Mouse (Mus musculus): ENCODE data around the gene Zswim1. TPM values are rescaled to one million over a fixed set of nuclear protein-coding genes. Genes with fewer than 3 reads are reported as not detected.
"Not testable (repeated sequence)": the region's sequence is repeated elsewhere in the genome, so short reads cannot be mapped to it uniquely, and the experiment has no call there.

Zswim1 gene
- polyA plus RNA-seq, 1 experiment from 2014 or later = 24.3 TPM

DNA sequence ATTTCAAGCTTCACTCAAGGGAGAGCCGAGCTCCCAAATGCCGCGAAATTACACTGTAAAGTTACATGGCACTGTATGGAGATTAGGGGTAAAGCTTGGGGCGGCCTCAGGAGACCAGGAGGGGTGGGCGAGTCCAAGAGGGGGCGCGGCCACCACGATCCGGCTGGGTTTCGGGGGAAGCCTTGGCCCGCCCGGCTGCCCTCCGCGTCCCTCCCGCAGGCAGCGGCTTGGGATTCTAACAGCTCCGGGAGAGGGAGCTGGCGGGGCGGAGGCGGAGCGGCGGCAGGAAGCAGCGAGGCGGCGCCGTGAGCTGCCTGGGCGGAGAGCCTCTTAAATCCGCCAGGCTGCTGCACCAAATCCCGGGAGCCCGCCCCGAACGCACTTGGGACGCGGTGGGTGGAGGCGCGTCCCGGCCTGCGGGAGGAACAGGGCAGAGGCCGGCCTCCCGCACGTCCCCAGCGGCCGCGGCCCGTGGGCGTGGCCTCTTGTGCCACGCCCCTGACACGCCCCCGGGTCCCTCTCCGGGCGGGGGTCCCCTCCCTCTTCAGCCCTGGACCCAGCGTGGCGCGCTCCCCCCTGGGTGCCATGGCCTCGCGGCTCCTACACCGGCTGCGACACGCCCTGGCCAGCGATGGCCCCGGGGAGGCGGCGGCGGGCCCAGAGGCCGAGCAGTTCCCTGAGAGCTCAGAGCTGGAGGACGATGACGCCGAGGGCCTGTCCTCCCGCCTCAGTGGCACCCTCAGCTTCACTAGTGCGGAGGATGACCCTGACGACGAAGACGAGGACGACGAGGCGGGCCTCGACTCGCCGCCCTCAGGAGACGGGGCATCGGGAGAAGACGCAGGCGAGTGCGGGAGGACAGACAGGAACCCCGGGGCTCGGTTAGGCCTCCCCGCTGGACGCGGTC is 36.8 kb upstream of the Zswim1 start, which contains the start of gene Snx21:
Gene Snx21, plus strand, starts transcription at position 343 of the 907 bp plus-strand sequence.
- Histone ChIP-seq H3K36me3 (peaks cover 20% of the 10 kb centered on the region), H3K4me1 (peaks cover 20% of the 10 kb centered on the region), H3K4me3 (peak within 1 kb of the TSS; percentile 73), H3K27ac (peak within 1 kb of the TSS; percentile 83), H3K9me3 (replicated peaks) (no peaks in the 10 kb centered on the region), H3K27me3 (ENCODE audit: low read depth, poor library complexity, severe bottlenecking) (no peaks in the 10 kb centered on the region)
- under 1% methylated on average over 85 of the region's 89 CpGs for WGBS
- peak; percentile 92 for DNase-seq (ENCODE audit: low spot score)

- WGBS = 10% methylated on average over 15 of the region's 15 CpGs
- peak overlapping the region; percentile 83 for H3K27ac ChIP-seq
- H3K9me3 ChIP-seq (replicated peaks) = no peaks in the 10 kb centered on the region
- peaks cover 27% of the 10 kb centered on the region for H3K36me3 ChIP-seq
- H3K4me3 ChIP-seq = peak overlapping the region; percentile 73
- no peaks in the 10 kb centered on the region for H3K27me3 ChIP-seq (ENCODE audit: low read depth, poor library complexity, severe bottlenecking)
- no peak for DNase-seq (ENCODE audit: low spot score)
- H3K4me1 ChIP-seq = peaks cover 20% of the 10 kb centered on the region
Measured at GRCm38 (mm10) chr2:164786388-164786885, 36.0 kb upstream of the Zswim1 start.

- Histone ChIP-seq H3K27ac (no peak overlapping the region), H3K9me3 (replicated peaks) (no peaks in the 10 kb centered on the region), H3K4me1 (peaks cover 20% of the 10 kb centered on the region), H3K4me3 (no peak overlapping the region), H3K27me3 (ENCODE audit: low read depth, poor library complexity, severe bottlenecking) (no peaks in the 10 kb centered on the region), H3K36me3 (peaks cover 33% of the 10 kb centered on the region)
- no peak for DNase-seq (ENCODE audit: low spot score)
- WGBS = 91% methylated on average over 3 of the region's 3 CpGs
Measured at GRCm38 (mm10) chr2:164787032-164787431, 35.5 kb upstream of the Zswim1 start.

DNA sequence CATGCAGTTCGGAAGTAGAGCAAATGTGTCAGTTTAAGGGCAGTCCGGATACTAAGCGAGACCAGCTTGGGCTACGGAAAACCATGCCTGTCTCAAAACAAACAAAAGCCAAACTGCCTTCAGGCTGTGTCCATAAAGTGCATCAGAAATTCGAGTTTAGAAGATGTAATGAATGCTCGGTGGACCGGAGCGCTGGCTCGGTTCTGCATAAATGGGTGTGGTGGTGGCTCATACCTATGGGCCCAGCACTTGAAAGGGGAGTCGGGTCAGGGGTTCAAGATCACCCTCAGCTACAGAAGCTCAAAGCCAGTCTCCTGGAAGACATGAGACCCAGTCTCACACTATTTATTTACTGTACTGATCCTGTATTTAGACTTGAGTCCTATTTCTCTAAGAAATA is 34.7 kb upstream of the Zswim1 start:
- Histone ChIP-seq H3K9me3 (replicated peaks) (no peaks in the 10 kb centered on the region), H3K27ac (no peak overlapping the region), H3K27me3 (ENCODE audit: low read depth, poor library complexity, severe bottlenecking) (no peaks in the 10 kb centered on the region), H3K36me3 (peaks cover 41% of the 10 kb centered on the region), H3K4me1 (peaks cover 20% of the 10 kb centered on the region), H3K4me3 (no peak overlapping the region)
- DNase-seq (ENCODE audit: low spot score) = no peak
- 89% methylated on average over 10 of the region's 10 CpGs for WGBS

DNA sequence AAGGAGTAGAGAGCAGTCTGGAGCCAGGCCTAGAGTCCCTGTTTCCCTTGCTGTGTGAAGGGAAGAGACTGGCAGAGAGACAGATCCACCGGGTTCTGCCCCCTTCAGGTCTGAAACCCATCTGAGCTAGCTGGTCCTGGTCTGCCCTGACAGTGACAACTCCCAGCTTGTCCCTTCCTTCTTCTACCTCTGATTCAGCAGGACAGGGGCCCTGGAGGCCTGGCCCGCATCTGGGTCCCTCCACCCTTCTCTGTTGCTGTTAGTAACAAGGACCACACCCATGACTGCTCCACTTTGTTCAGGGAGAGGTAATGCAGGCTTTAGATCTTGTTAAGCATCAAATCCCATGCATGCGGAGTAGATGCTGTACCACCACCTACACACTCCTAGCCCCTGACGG is 34.1 kb upstream of the Zswim1 start:
- no peaks in the 10 kb centered on the region for H3K27me3 ChIP-seq (ENCODE audit: low read depth, poor library complexity, severe bottlenecking)
- H3K36me3 ChIP-seq = peaks cover 47% of the 10 kb centered on the region
- no peaks in the 10 kb centered on the region for H3K9me3 ChIP-seq (replicated peaks)
- 73% methylated on average over 4 of the region's 4 CpGs for WGBS
- no peak overlapping the region for H3K27ac ChIP-seq
- no peak overlapping the region for H3K4me3 ChIP-seq
- DNase-seq (ENCODE audit: low spot score) = no peak
- H3K4me1 ChIP-seq = peaks cover 20% of the 10 kb centered on the region

- no peak overlapping the region for H3K27ac ChIP-seq
- H3K36me3 ChIP-seq = peaks cover 62% of the 10 kb centered on the region
- H3K9me3 ChIP-seq (replicated peaks) = no peaks in the 10 kb centered on the region
- no peak for DNase-seq (ENCODE audit: low spot score)
- H3K27me3 ChIP-seq (ENCODE audit: low read depth, poor library complexity, severe bottlenecking) = no peaks in the 10 kb centered on the region
- H3K4me3 ChIP-seq = no peak overlapping the region
- H3K4me1 ChIP-seq = peaks cover 13% of the 10 kb centered on the region
- WGBS = 84% methylated on average over 4 of the region's 4 CpGs
Measured at GRCm38 (mm10) chr2:164790451-164790850, 32.0 kb upstream of the Zswim1 start.

- peaks cover 2% of the 10 kb centered on the region; the same call in 1 of the 2 replicates for H3K4me1 ChIP-seq
- H3K9me3 ChIP-seq (replicated peaks) = no peaks in the 10 kb centered on the region
- no peak overlapping the region for H3K27ac ChIP-seq
- 93% methylated on average over 18 of the region's 18 CpGs for WGBS
- no peaks in the 10 kb centered on the region for H3K27me3 ChIP-seq (ENCODE audit: low read depth, poor library complexity, severe bottlenecking)
- no peak for DNase-seq (ENCODE audit: low spot score)
- no peak overlapping the region for H3K4me3 ChIP-seq
- H3K36me3 ChIP-seq = peaks cover 76% of the 10 kb centered on the region
Measured at GRCm38 (mm10) chr2:164791841-164792261, 30.6 kb upstream of the Zswim1 start.

DNA sequence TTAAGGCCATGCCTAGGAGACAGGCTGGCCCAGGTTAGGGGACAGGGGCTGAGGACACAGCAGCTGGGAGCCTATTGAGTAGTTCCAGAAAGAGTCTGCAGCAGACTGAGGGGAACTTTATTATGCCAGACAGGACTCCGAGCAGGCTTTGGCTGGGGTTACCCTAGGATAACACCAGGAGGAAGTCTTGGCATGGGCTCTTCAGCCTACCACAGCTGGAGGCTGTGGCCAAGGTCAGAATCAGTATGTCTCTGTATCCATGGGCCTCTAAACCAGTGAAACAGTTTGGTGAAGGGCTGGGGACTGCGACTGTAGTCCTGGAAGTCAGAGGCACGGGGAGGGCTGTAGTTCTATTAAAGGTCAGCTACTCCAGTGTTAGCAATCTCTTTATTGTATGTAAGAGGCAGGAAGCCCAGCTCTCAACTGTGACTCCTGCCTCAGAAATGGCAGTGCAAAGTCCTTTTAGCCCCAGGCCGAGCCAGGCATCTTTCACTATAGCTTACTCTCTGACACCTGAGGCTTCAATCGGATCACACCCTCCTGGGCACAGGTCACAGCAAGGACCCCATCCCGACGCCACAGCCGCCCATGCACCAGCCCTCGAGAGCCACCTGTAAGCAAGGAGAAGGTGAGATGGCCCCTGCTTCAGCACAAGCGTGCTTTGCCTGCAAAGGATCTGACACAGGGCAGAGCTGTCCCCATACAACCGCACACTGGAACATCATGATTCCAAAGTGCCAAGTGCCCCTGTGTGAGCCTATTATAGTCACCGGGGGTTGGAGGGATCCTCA is 29.9 kb upstream of the Zswim1 start:
- Histone ChIP-seq H3K36me3 (peaks cover 82% of the 10 kb centered on the region), H3K9me3 (replicated peaks) (no peaks in the 10 kb centered on the region), H3K4me1 (peaks cover 2% of the 10 kb centered on the region; the same call in 1 of the 2 replicates), H3K4me3 (no peak overlapping the region), H3K27ac (no peak overlapping the region), H3K27me3 (ENCODE audit: low read depth, poor library complexity, severe bottlenecking) (no peaks in the 10 kb centered on the region)
- 92% methylated on average over 12 of the region's 12 CpGs for WGBS
- DNase-seq (ENCODE audit: low spot score) = no peak

DNA sequence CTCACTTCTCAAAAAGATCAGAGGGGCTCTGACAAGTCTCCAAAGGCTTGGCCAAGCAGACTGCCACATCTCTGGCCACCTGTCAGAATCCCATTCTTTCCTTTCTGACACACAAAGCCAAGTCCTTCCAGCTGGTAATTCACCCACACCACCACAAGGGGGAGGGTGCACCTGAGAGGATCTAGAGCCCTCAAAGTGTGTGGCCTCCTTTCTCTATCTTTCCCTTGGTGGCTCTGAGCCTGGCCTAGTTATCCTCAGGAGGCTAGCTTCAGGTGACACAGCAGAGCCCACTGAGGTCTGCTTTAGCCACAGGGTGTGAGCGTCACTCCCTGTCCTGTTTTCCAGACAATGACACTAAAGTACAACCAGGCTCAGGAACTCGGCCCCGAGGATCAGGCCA is 29.2 kb upstream of the Zswim1 start:
- Histone ChIP-seq H3K36me3 (peaks cover 88% of the 10 kb centered on the region), H3K9me3 (replicated peaks) (no peaks in the 10 kb centered on the region), H3K27me3 (ENCODE audit: low read depth, poor library complexity, severe bottlenecking) (no peaks in the 10 kb centered on the region), H3K4me3 (no peak overlapping the region), H3K27ac (no peak overlapping the region), H3K4me1 (peaks cover 2% of the 10 kb centered on the region; the same call in 1 of the 2 replicates)
- WGBS = 90% methylated on average over 3 of the region's 3 CpGs
- DNase-seq (ENCODE audit: low spot score) = peak; percentile 57

GRCm38 (mm10) chr2:164793772-164794171 is 28.7 kb upstream of the Zswim1 start:
- DNase-seq (ENCODE audit: low spot score) = no peak
- H3K4me1 ChIP-seq = peaks cover under 1% of the 10 kb centered on the region; the same call in 1 of the 2 replicates
- no peaks in the 10 kb centered on the region for H3K9me3 ChIP-seq (replicated peaks)
- no peaks in the 10 kb centered on the region for H3K27me3 ChIP-seq (ENCODE audit: low read depth, poor library complexity, severe bottlenecking)
- H3K36me3 ChIP-seq = peaks cover 89% of the 10 kb centered on the region
- no peak overlapping the region for H3K4me3 ChIP-seq
- 94% methylated on average over 2 of the region's 2 CpGs for WGBS
- no peak overlapping the region for H3K27ac ChIP-seq

- peak; percentile 73 for DNase-seq (ENCODE audit: low spot score)
- no peak overlapping the region for H3K4me3 ChIP-seq
- 44% methylated on average over 5 of the region's 5 CpGs for WGBS
- no peaks in the 10 kb centered on the region for H3K9me3 ChIP-seq (replicated peaks)
- H3K4me1 ChIP-seq = no peaks in the 10 kb centered on the region
- H3K27ac ChIP-seq = no peak overlapping the region
- H3K27me3 ChIP-seq (ENCODE audit: low read depth, poor library complexity, severe bottlenecking) = no peaks in the 10 kb centered on the region
- H3K36me3 ChIP-seq = peaks cover 90% of the 10 kb centered on the region
Measured at GRCm38 (mm10) chr2:164794293-164794692, 28.2 kb upstream of the Zswim1 start.

DNA sequence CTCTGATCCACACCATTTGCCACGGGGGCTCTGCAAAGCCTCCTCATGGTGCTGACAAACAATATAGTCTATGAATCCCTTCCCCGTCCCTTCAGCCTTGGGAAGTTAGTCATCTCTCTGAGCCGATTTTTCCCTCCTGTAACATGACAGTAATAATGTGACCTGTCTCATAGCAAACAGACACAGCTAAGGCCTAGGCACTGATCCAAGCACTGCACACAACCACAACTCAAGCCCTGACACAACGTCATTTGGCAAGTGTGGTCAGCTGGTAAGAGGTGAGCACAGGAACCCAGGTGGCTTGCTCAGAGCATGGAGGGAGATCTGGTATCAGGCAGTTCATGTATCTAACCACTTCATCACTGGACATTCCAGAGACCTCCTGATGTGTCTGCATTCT is 26.6 kb upstream of the Zswim1 start:
- DNase-seq (ENCODE audit: low spot score) = no peak
- no peaks in the 10 kb centered on the region for H3K9me3 ChIP-seq (replicated peaks)
- H3K36me3 ChIP-seq = peaks cover 91% of the 10 kb centered on the region
- H3K27ac ChIP-seq = no peak overlapping the region
- no peaks in the 10 kb centered on the region for H3K4me1 ChIP-seq
- WGBS = 89% methylated on average over 4 of the region's 4 CpGs
- H3K4me3 ChIP-seq = no peak overlapping the region
- no peaks in the 10 kb centered on the region for H3K27me3 ChIP-seq (ENCODE audit: low read depth, poor library complexity, severe bottlenecking)

DNA sequence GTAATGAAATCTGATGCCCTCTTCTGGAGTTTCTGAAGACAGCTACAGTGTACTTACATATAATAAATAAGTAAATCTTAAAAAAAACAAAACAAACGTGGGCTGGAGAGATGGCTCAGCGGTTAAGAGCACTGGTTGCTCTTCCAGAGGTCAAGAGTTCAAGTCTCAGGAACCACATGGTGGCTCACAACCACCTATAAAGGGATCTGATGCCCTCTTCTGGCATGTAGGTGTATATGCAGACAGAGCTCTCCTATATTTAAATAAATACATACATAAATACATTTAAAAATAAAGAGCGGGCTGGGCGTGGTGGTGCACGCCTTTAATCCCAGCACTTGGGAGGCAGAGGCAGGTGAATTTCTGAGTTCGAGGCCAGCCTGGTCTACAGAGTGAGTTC is 23.9 kb upstream of the Zswim1 start:
- H3K36me3 ChIP-seq = peaks cover 85% of the 10 kb centered on the region
- WGBS = 81% methylated on average over 6 of the region's 6 CpGs
- DNase-seq (ENCODE audit: low spot score) = not testable (repeated sequence)

More for the DNA sequence above, 23.9 kb upstream of the Zswim1 start:
- H3K9me3 ChIP-seq (replicated peaks); H3K27me3 ChIP-seq (ENCODE audit: low read depth, poor library complexity, severe bottlenecking); H3K4me1 ChIP-seq; H3K27ac ChIP-seq; H3K4me3 ChIP-seq: not testable (repeated sequence)
